Mouse (Mus musculus): Measurements from ENCODE around the gene Cog4. TPM values are rescaled to one million over a fixed set of nuclear protein-coding genes. Genes with fewer than 3 reads are reported as not detected.
"Not testable (repeated sequence)": the region's sequence is repeated elsewhere in the genome, so short reads cannot be mapped to it uniquely, and the experiment has no call there.

Cog4 gene
- total and polyA plus RNA-seq, 2 experiments from 2014 or later, result 47.2 to 54.2 TPM

DNA sequence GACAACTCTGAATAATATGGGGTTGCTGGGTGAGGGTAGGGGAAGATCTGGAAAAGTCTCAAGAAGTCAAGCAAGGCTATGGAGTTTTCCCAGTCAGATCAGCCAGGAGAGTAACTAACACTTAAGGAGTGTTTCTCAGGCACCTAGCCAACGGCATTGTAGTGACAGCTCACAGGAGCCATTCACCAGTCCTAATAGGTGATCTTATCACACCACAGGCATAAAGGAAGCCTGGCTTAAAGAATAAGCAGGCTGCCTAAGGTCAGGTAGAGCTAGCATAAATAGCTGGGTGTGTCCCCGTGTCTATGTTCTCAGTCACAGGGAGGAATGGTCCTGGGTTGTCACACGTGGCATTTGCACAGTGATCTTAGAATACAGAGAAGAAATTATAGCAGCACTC is 54.7 kb downstream of the Cog4 start:
- no peak for TF ChIP-seq EP300 (IDR thresholded peaks at IDR 0.05; ENCODE audit: low read depth)
- TF ChIP-seq CTCF (IDR thresholded peaks at IDR 0.05; ENCODE audit: low read depth), result no peak
- Histone ChIP-seq H3K4me1 (ENCODE audit: control insufficient read depth, insufficient read depth) (no peaks in the 10 kb centered on the region), H3K27me3 (ENCODE audit: control insufficient read depth, insufficient read depth, low read length) (no peaks in the 10 kb centered on the region), H3K27ac (ENCODE audit: low read depth) (no peak overlapping the region), H3K9ac (replicated peaks; ENCODE audit: low read depth, low read length) (no peak overlapping the region), H3K4me2 (ENCODE audit: low read depth, low read length) (no peak overlapping the region), H3K36me3 (replicated peaks; ENCODE audit: control insufficient read depth, insufficient read depth, low read length) (peaks cover 11% of the 10 kb centered on the region), H3K4me3 (ENCODE audit: low read depth, low read length) (no peak overlapping the region), H3K9me3 (replicated peaks; ENCODE audit: control insufficient read depth, low read length) (no peaks in the 10 kb centered on the region)
- 65% methylated on average over 3 of the region's 3 CpGs for WGBS
- ATAC-seq (ENCODE audit: insufficient read depth, low read depth) (no peak), DNase-seq (ENCODE audit: low spot score) (no peak)

- peak within 1 kb of the TSS; percentile 61 for H3K9ac ChIP-seq (replicated peaks; ENCODE audit: low read depth, low read length)
- TF ChIP-seq CTCF (IDR thresholded peaks at IDR 0.05; ENCODE audit: low read depth) (no peak), EP300 (IDR thresholded peaks at IDR 0.05; ENCODE audit: low read depth) (no peak)
- H3K9me3 ChIP-seq (replicated peaks; ENCODE audit: control insufficient read depth, low read length), result no peaks in the 10 kb centered on the region
- H3K4me3 ChIP-seq (ENCODE audit: low read depth, low read length), result peak within 1 kb of the TSS; percentile 63
- H3K4me1 ChIP-seq (ENCODE audit: control insufficient read depth, insufficient read depth), result no peaks in the 10 kb centered on the region
- peaks cover 11% of the 10 kb centered on the region for H3K36me3 ChIP-seq (replicated peaks; ENCODE audit: control insufficient read depth, insufficient read depth, low read length)
- H3K27ac ChIP-seq (ENCODE audit: low read depth), result no peak within 1 kb of the TSS
- WGBS, result 2% methylated on average over 30 of the region's 30 CpGs
- H3K4me2 ChIP-seq (ENCODE audit: low read depth, low read length), result peak within 1 kb of the TSS; percentile 69
- ATAC-seq (ENCODE audit: insufficient read depth, low read depth) (peak; percentile 93), DNase-seq (ENCODE audit: low spot score) (peak; percentile 60)
- no peaks in the 10 kb centered on the region for H3K27me3 ChIP-seq (ENCODE audit: control insufficient read depth, insufficient read depth, low read length)
Observed at GRCm38 (mm10) chr8:110901839-110902578, 55.6 kb downstream of the Cog4 start, which contains the start of gene Fuk. Fuk (minus strand) TSS chr8:110902488.

DNA sequence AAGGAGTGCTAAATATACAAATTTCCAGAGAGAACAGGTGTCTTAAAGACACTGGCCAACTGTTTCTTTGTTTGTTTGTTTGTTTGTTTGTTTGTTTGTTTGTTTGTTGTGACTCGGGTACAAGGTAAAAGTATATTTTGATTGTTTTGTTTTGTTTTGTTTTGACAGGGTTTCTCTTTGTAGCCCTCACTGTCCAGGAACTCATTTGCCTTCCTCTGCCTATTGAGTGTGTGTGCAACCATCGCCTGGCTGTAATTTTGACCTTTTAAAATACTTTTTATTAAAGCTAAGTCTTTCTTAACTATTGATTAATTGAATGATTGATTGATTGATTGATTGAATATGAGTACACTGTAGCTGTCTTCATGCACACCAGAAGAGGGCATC is 56.2 kb downstream of the Cog4 start:
- ATAC-seq (ENCODE audit: insufficient read depth, low read depth) (no peak), DNase-seq (ENCODE audit: low spot score) (no peak)
- no peaks in the 10 kb centered on the region for H3K9me3 ChIP-seq (replicated peaks; ENCODE audit: control insufficient read depth, low read length)
- H3K4me1 ChIP-seq (ENCODE audit: control insufficient read depth, insufficient read depth), result no peaks in the 10 kb centered on the region
- H3K27me3 ChIP-seq (ENCODE audit: control insufficient read depth, insufficient read depth, low read length), result no peaks in the 10 kb centered on the region
- 68% methylated on average over 2 of the region's 2 CpGs for WGBS
- H3K27ac ChIP-seq (ENCODE audit: low read depth), result no peak overlapping the region
- TF ChIP-seq CTCF (IDR thresholded peaks at IDR 0.05; ENCODE audit: low read depth) (no peak), EP300 (IDR thresholded peaks at IDR 0.05; ENCODE audit: low read depth) (no peak)
- peaks cover 11% of the 10 kb centered on the region for H3K36me3 ChIP-seq (replicated peaks; ENCODE audit: control insufficient read depth, insufficient read depth, low read length)
- H3K9ac ChIP-seq (replicated peaks; ENCODE audit: low read depth, low read length), result no peak overlapping the region
- peak overlapping the region; percentile 69 for H3K4me2 ChIP-seq (ENCODE audit: low read depth, low read length)
- H3K4me3 ChIP-seq (ENCODE audit: low read depth, low read length), result peak overlapping the region; percentile 63

DNA sequence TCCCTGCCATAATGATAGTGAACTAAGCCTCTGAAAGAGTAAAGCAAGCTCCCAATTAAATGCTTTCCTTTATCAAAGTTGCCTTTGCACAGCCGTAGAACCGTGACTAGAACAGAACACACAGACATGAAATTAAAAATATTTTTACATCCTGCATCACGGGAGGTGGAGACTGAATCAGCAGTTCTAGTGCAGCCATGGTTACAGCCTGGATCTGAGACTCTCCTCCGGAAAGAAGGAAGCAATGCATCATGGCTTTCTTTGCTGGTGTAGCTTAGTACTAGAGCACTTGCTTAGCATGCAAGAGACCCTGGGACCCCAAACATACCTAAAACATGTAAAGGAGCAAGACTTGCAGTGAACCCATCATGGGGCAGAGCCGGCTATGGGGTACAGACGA is 59.0 kb downstream of the Cog4 start:
- no peak for TF ChIP-seq CTCF (IDR thresholded peaks at IDR 0.05; ENCODE audit: low read depth)
- TF ChIP-seq EP300 (IDR thresholded peaks at IDR 0.05; ENCODE audit: low read depth), result no peak
- DNase-seq (ENCODE audit: low spot score), result no peak
- Histone ChIP-seq H3K4me3 (ENCODE audit: low read depth, low read length) (no peak overlapping the region), H3K27me3 (ENCODE audit: control insufficient read depth, insufficient read depth, low read length) (no peaks in the 10 kb centered on the region), H3K27ac (ENCODE audit: low read depth) (no peak overlapping the region), H3K9ac (replicated peaks; ENCODE audit: low read depth, low read length) (no peak overlapping the region), H3K9me3 (replicated peaks; ENCODE audit: control insufficient read depth, low read length) (no peaks in the 10 kb centered on the region), H3K4me2 (ENCODE audit: low read depth, low read length) (no peak overlapping the region), H3K4me1 (ENCODE audit: control insufficient read depth, insufficient read depth) (no peaks in the 10 kb centered on the region), H3K36me3 (replicated peaks; ENCODE audit: control insufficient read depth, insufficient read depth, low read length) (no peaks in the 10 kb centered on the region)
- ATAC-seq (ENCODE audit: insufficient read depth, low read depth), result no peak
- 79% methylated on average over 6 of the region's 6 CpGs for WGBS

DNA sequence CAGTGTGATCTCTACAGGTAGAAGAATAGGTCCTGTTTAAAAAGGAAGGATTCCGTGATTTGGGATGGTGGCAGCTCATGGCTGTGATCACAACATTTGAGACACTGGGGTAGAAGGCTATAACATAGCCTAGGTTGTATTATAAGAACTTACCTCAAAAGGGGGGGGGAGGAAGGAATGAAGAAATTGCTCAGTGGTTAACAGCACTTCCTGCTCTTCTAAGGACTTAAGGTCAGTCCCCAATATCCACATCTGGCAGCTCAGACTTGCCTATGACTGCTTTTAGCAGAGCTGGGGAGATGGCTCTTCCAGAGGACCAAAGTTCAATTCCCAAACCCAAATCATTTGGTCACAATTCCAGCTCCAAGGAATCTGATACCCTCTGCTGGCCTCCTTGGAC is 60.3 kb downstream of the Cog4 start:
- H3K4me3 ChIP-seq (ENCODE audit: low read depth, low read length), result no peak overlapping the region
- H3K4me2 ChIP-seq (ENCODE audit: low read depth, low read length), result no peak overlapping the region
- ATAC-seq (ENCODE audit: insufficient read depth, low read depth) (no peak), DNase-seq (ENCODE audit: low spot score) (no peak)
- TF ChIP-seq EP300 (IDR thresholded peaks at IDR 0.05; ENCODE audit: low read depth) (no peak), CTCF (IDR thresholded peaks at IDR 0.05; ENCODE audit: low read depth) (no peak)
- H3K9me3 ChIP-seq (replicated peaks; ENCODE audit: control insufficient read depth, low read length), result no peaks in the 10 kb centered on the region
- no peak overlapping the region for H3K27ac ChIP-seq (ENCODE audit: low read depth)
- WGBS, result 72% methylated on average over 1 of the region's 1 CpGs
- H3K27me3 ChIP-seq (ENCODE audit: control insufficient read depth, insufficient read depth, low read length), result no peaks in the 10 kb centered on the region
- no peak overlapping the region for H3K9ac ChIP-seq (replicated peaks; ENCODE audit: low read depth, low read length)
- H3K36me3 ChIP-seq (replicated peaks; ENCODE audit: control insufficient read depth, insufficient read depth, low read length), result no peaks in the 10 kb centered on the region
- no peaks in the 10 kb centered on the region for H3K4me1 ChIP-seq (ENCODE audit: control insufficient read depth, insufficient read depth)

DNA sequence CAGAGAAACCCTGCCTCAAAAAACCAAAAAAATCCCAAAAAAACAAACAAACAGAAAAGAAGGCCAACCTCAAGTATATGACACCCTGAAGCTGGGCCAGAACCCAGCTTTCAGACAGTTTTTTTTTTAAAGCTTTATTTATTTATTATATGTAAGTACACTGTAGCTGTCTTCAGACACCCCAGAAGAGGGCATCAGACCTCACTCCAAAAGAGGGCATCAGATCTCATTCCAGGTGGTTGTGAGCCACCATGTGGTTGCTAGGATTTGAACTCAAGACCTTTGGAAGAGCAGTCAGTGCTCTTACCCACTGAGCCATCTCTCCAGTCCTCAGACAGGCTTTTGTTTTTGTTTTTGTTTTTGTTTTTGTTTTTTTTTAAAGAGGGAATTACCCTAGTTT is 63.5 kb downstream of the Cog4 start:
- not testable (repeated sequence) for H3K27ac ChIP-seq (ENCODE audit: low read depth); H3K4me1 ChIP-seq (ENCODE audit: control insufficient read depth, insufficient read depth); ATAC-seq (ENCODE audit: insufficient read depth, low read depth); H3K4me3 ChIP-seq (ENCODE audit: low read depth, low read length); H3K9me3 ChIP-seq (replicated peaks; ENCODE audit: control insufficient read depth, low read length); H3K9ac ChIP-seq (replicated peaks; ENCODE audit: low read depth, low read length); DNase-seq (ENCODE audit: low spot score); H3K4me2 ChIP-seq (ENCODE audit: low read depth, low read length); H3K36me3 ChIP-seq (replicated peaks; ENCODE audit: control insufficient read depth, insufficient read depth, low read length); H3K27me3 ChIP-seq (ENCODE audit: control insufficient read depth, insufficient read depth, low read length)

All from heart, postnatal 0 days (tissue).